Mouse (Mus musculus) heart, embryonic 11.5 days (tissue): ENCODE data around the gene Nrxn1. TPM values are rescaled to one million over a fixed set of nuclear protein-coding genes. Genes with fewer than 3 reads are reported as not detected.

Source experiments
- ATAC-seq: fragments of 200-750 bp; cut with Nextera tagmentation; replicated peaks from 2 replicates; pipeline ENCODE4 v1.8.0; 2017; ENCODE audit warnings: moderate library complexity; ENCODE audit not compliant: insufficient number of reproducible peaks, low FRiP score, low TSS enrichment
- H3K27ac ChIP-seq: fragments of 300-500 bp; sonication (generic); 2 replicates; pipeline ENCODE4 v1.5.1; 2014; ENCODE audit warnings: mild to moderate bottlenecking, low read depth, low read length
- H3K27me3 ChIP-seq: fragments of 300-500 bp; sonication (generic); 2 replicates; pipeline ENCODE4 v1.6.1; 2014; ENCODE audit warnings: mild to moderate bottlenecking, low read length, mixed read lengths; ENCODE audit not compliant: control insufficient read depth, insufficient read depth
- H3K36me3 ChIP-seq: fragments of 300-500 bp; sonication (generic); 2 replicates; pipeline ENCODE4 v1.6.1; 2014; ENCODE audit warnings: mild to moderate bottlenecking, low read length, moderate library complexity, mixed read lengths; ENCODE audit not compliant: control insufficient read depth, insufficient read depth
- H3K4me1 ChIP-seq: fragments of 300-500 bp; sonication (generic); 2 replicates; pipeline ENCODE4 v1.6.1; 2014; ENCODE audit warnings: low read length; ENCODE audit not compliant: control insufficient read depth, insufficient read depth
- H3K4me2 ChIP-seq: fragments of 300-500 bp; sonication (generic); 2 replicates; pipeline ENCODE4 v1.6.1; 2014; ENCODE audit warnings: mild to moderate bottlenecking, moderate library complexity
- H3K4me3 ChIP-seq: fragments of 300-500 bp; sonication (generic); 2 replicates; pipeline ENCODE4 v1.5.1; 2014; ENCODE audit warnings: low read depth, low read length
- H3K9ac ChIP-seq: fragments of 300-500 bp; sonication (generic); 2 replicates; pipeline ENCODE4 v1.6.1; 2014; ENCODE audit warnings: mild to moderate bottlenecking, low read depth, low read length, moderate library complexity
- H3K9me3 ChIP-seq: fragments of 300-500 bp; sonication (generic); replicated peaks from 2 replicates; pipeline ENCODE4 v1.6.1; 2016; ENCODE audit warnings: low read length; ENCODE audit not compliant: control insufficient read depth
- WGBS: fragments of 180-500 bp; shearing (Covaris S2); extraction: QIAGEN DNeasy Blood & Tissue Kit; methylation state at CpG from one replicate; pipeline ENCODE4 v1.1.7; 2014; ENCODE audit not compliant: insufficient replicate concordance; 5-methylcytosine and 5-hydroxymethylcytosine counted together
- polyA plus RNA-seq: library from polyadenylated mRNA; unstranded; fragments of >200 nt; fragmentation: Nextera tagmentation; extraction: Ambion mirVana; gene quantifications from 2 replicates; pipeline ENCODE4 v1.2.1, GENCODE M21; 2014

Nrxn1 gene
- polyA plus RNA-seq, 1 experiment from 2014 or later = 2.1 TPM

- Histone ChIP-seq H3K4me1 (no peaks in the 10 kb centered on the region), H3K4me2 (no peak overlapping the region), H3K27ac (no peak overlapping the region), H3K9me3 (no peaks in the 10 kb centered on the region), H3K4me3 (no peak overlapping the region), H3K36me3 (no peaks in the 10 kb centered on the region), H3K9ac (no peak overlapping the region), H3K27me3 (no peaks in the 10 kb centered on the region)
- 57% methylated on average over 2 of the region's 2 CpGs for WGBS
- ATAC-seq = no peak
These were observed 523.0 kb downstream of the Nrxn1 start for GRCm38 (mm10) chr17:90569877-90570276.

DNA sequence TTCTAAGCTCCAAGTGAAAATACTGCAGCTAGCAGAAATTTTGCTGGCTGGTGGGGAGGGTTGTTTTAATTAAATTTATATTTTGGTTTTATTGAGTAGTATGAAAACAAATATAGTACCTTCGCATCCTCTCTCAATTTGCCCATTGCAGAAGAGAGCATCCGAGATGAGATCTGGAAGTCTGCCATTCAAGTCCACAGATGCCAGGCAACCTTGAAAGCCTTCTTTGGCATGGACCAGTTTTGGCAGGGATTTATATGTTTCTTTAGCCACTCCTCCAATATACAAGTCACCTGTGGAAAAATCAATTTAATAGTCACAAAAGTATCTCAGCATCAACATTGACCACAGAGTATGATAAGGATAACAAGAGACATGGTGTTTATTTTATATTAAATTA lies 527.7 kb downstream of the Nrxn1 start:
- 84% methylated on average over 2 of the region's 2 CpGs for whole genome bisulfite sequencing
- Histone ChIP-seq H3K36me3 (no peaks in the 10 kb centered on the region), H3K27me3 (no peaks in the 10 kb centered on the region), H3K4me2 (no peak overlapping the region), H3K9ac (no peak overlapping the region), H3K4me3 (no peak overlapping the region), H3K9me3 (no peaks in the 10 kb centered on the region), H3K4me1 (no peaks in the 10 kb centered on the region), H3K27ac (no peak overlapping the region)
- ATAC-seq = no peak

- Histone ChIP-seq H3K27ac (no peak overlapping the region), H3K9me3 (no peaks in the 10 kb centered on the region), H3K4me3 (no peak overlapping the region), H3K4me2 (no peak overlapping the region), H3K4me1 (no peaks in the 10 kb centered on the region), H3K36me3 (no peaks in the 10 kb centered on the region), H3K27me3 (no peaks in the 10 kb centered on the region), H3K9ac (no peak overlapping the region)
- no peak for ATAC-seq
These were observed 536.5 kb downstream of the Nrxn1 start for GRCm38 (mm10) chr17:90556376-90556775.

DNA sequence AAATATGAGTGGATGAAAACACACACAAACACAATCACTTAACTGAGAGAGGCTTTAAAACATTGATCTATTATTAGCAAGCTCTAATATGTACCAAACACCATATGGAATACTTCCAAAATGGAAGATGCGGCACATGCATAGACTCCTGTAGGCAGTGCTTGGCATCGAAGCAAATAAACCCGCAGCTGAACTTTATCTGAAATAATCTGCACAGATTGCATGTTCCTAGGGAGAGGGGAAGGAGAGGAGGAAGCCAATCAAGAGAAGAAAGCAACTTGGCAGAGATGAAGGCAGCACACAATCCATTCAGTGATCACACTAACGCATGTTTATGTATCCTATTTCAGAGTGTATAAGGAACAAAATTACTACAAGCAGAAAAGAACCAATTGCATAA lies 542.5 kb downstream of the Nrxn1 start:
- H3K27ac ChIP-seq = no peak overlapping the region
- WGBS = 80% methylated on average over 4 of the region's 4 CpGs
- ATAC-seq = no peak
- H3K4me1 ChIP-seq = no peaks in the 10 kb centered on the region
- H3K36me3 ChIP-seq = no peaks in the 10 kb centered on the region
- H3K4me2 ChIP-seq = no peak overlapping the region
- H3K27me3 ChIP-seq = no peaks in the 10 kb centered on the region
- H3K9me3 ChIP-seq = no peaks in the 10 kb centered on the region
- no peak overlapping the region for H3K4me3 ChIP-seq
- no peak overlapping the region for H3K9ac ChIP-seq

DNA sequence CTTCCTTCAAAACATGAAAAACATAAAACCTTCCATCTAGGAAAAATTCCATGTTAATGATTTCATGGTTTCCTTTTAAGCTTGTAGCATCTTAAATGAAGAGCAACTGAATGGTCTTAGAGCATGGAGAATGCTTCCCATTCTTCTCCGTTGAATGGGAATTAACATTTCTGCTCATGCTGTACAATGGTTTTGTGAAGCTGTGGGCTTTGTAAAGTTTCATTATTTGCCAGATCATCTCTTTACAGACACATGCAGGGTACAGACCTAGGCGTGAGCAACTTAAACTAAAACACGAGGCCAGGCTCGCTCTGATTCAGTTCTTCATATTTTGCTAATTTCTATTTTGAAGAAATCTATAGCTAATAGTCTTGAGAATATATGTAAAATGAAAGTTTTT lies 546.1 kb downstream of the Nrxn1 start:
- no peaks in the 10 kb centered on the region for H3K9me3 ChIP-seq
- no peak overlapping the region for H3K4me2 ChIP-seq
- H3K36me3 ChIP-seq = no peaks in the 10 kb centered on the region
- H3K4me1 ChIP-seq = peaks cover 6% of the 10 kb centered on the region; the same call in 1 of the 2 replicates
- no peaks in the 10 kb centered on the region for H3K27me3 ChIP-seq
- H3K4me3 ChIP-seq = no peak overlapping the region
- 85% methylated on average over 4 of the region's 4 CpGs for WGBS
- no peak for ATAC-seq
- H3K9ac ChIP-seq = no peak overlapping the region
- no peak overlapping the region for H3K27ac ChIP-seq

- ATAC-seq = no peak
- Histone ChIP-seq H3K9me3 (no peaks in the 10 kb centered on the region), H3K9ac (no peak overlapping the region), H3K4me1 (peaks cover 6% of the 10 kb centered on the region; the same call in 1 of the 2 replicates), H3K27ac (no peak overlapping the region), H3K4me2 (no peak overlapping the region), H3K27me3 (no peaks in the 10 kb centered on the region), H3K4me3 (no peak overlapping the region), H3K36me3 (no peaks in the 10 kb centered on the region)
- 65% methylated on average over 8 of the region's 8 CpGs for WGBS
These were observed 548.1 kb downstream of the Nrxn1 start for GRCm38 (mm10) chr17:90544639-90545259.

GRCm38 (mm10) chr17:90543986-90544638 lies 548.8 kb downstream of the Nrxn1 start:
- Histone ChIP-seq H3K27me3 (no peaks in the 10 kb centered on the region), H3K9ac (no peak overlapping the region), H3K4me3 (no peak overlapping the region), H3K36me3 (no peaks in the 10 kb centered on the region), H3K27ac (no peak overlapping the region), H3K9me3 (no peaks in the 10 kb centered on the region), H3K4me1 (peaks cover 6% of the 10 kb centered on the region; the same call in 1 of the 2 replicates), H3K4me2 (peak overlapping the region; percentile 35; the same call in 1 of the 2 replicates)
- 18% methylated on average over 4 of the region's 4 CpGs for WGBS
- no peak for ATAC-seq

GRCm38 (mm10) chr17:90531443-90531842 lies 561.4 kb downstream of the Nrxn1 start:
- Histone ChIP-seq H3K9ac (no peak overlapping the region), H3K36me3 (no peaks in the 10 kb centered on the region), H3K4me1 (no peaks in the 10 kb centered on the region), H3K4me2 (no peak overlapping the region), H3K27me3 (no peaks in the 10 kb centered on the region), H3K27ac (no peak overlapping the region), H3K9me3 (no peaks in the 10 kb centered on the region), H3K4me3 (no peak overlapping the region)
- ATAC-seq = no peak
- 89% methylated on average over 2 of the region's 2 CpGs for WGBS

DNA sequence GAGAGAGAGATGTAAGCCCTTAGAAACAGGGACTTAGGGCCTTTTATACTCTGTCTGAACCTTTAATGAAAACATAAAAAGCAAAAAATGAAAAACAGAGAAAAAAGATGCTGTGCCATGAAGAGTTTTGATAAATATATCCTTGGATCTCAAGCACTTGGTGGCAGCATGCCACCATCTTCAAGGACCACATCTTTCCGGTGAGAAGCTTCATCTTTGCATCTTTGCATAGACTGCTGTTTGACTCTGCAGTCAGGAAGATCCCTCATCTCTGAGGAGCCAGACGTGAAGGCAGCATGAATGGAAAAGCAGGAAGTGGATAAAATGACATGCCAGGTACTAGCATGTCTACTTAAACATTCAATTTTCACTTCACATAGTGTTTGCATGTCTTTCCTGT lies 586.8 kb downstream of the Nrxn1 start:
- Histone ChIP-seq H3K4me1 (no peaks in the 10 kb centered on the region), H3K9ac (no peak overlapping the region), H3K36me3 (no peaks in the 10 kb centered on the region), H3K9me3 (no peaks in the 10 kb centered on the region), H3K27me3 (no peaks in the 10 kb centered on the region), H3K27ac (no peak overlapping the region), H3K4me3 (no peak overlapping the region), H3K4me2 (no peak overlapping the region)
- no peak for ATAC-seq
- WGBS = 76% methylated on average over 2 of the region's 2 CpGs
